Mouse (Mus musculus) cerebellum, postnatal 25 days (tissue): ENCODE measurements around the gene Dalrd3.

Source experiments
- DNase-seq, 2 experiments: peaks; one replicate each; pipeline ENCODE4 v3.0.0; 2021; ENCODE audit warnings: mixed read lengths in 2 of 2

Gene Dalrd3

DNA sequence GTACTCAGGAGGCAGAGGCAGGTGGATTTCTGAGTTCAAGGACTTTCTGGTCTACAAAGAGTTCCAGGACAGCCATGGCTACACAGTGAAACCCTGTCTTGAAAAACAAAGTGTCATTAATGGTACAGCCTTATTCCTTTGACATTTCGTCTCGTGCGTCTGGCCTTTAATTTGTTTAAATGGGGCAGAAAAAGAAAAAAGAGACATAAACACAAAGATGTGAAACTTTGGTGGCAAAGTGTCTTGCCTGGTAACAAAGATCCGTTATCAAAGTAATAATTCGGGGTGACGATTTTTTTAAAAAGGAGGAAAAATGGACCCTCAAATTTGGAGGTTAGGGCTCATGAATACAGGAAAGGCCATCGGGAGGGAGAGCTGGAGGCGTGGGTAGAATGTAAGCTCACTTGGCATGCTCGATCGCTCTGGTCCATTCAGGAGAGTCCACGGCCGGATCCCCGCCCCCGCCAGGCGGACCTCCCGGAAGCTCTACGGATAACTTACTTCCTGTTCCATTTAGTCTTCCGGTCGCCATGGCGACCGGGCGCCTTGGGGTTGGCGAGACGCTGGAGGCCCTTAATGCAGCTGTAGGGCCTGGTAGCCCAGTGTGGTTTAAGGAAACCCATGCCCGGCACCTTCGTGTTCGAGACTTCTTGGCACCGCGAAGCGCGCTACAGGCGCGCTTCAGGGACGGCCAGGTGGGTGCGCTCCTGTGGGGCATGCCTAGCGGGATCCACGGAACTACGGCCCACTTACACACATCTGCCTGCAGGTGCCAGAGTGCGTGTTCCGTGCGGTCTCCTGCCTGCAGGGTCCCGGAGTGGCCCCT, at the start of gene Dalrd3:
Dalrd3 (plus strand) TSS at position 506 of the 826 bp plus-strand sequence.
- DNase-seq, result peak; percentile 89 to 95

DNA sequence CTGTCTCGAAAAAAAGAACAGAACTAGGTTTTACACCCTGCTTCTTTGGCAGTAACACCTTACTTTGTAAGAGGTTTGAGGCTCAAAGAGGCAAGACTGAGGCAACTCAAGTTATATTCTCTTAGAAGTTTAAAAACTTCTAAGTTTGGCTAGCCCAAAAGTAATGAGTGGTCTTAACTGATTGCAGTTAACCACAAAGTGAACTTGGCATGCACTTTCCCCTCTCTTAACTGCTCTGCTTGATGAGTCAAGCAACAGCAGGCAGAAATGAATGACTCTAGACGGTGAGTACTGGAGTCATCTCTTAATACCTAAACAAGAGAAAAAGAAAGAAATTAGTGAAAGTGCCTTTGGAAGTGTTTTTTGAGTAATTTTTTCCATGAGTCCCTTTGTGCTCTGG, 48.1 kb upstream of the Dalrd3 start:
- DNase-seq, result no peak

DNA sequence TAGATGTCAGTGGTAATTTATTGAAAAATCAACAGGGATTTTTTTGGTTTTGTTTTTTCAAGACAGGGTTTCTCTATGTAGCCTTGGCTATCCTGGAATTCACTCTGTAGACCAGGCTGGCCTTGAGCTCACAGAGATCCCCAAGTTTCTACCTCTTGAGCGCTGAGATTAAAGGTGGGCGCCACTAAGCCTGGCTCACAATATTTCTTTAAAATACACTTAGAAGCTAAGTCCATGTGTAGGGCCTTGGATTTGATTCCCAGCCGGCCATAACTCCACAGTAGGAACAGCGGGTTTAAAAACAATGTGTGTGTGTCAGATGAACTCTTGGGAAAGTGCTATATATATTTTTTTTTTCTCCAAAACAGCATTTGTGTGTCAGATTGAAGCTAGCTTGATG, 46.3 kb upstream of the Dalrd3 start:
- DNase-seq, result no peak

DNA sequence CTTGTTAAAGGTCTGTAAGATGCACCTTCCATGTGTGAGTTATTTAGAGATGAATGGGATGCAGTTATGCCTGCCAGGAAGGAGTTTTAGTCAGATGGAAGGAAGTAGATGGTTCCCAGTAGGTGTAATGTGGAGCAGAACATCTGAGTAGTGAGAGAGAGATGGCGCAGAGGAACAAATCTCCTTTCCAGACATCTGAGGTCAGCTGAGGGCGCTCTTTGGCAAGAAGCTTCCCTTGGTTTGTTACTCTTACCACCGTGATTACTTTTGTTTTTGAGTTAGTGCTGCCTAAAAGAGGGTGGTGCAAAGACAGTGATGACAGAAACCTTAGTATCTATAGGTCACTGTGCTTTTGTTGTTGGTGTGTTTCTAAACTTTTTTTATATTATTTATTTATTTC, 44.3 kb upstream of the Dalrd3 start:
- DNase-seq, result no peak

DNA sequence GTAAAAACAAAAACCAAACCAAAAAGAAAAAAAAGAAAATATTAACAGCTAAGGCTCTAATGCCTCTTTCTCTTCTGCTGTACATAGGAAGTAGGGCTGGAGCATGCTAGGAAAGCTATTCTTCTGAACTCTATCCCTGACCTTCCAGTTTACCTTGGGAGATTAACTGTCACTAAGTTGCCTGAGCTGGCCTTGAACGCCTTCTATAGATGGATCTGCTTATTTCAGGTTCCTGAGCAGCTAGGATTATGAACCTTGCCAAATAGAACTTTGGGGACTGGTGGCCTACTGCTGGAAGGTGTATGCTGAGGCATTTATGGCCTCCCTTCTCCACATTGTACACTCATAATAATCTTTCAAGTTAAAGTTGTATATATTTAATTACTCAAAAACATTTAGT, 38.7 kb upstream of the Dalrd3 start:
- DNase-seq, result no peak

DNA sequence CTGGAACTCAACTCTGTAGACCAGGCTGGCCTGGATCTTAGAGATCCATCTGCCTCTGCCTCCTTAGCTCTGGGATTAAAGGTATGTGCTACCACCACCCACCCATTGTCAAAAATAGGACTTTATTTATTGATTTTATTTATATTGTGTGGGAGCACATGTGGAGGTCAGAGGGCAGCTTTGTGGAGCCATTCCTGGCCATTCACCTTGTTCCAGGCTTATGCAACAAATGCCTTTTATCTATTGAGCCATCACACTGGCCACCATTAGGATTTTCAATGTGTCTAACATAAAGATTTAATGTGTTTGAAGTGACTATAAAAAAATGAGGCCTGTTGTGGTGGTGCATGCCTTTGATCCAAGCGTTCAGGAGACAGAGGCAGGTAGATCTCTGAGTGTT, 38.2 kb upstream of the Dalrd3 start:
- no peak for DNase-seq

DNA sequence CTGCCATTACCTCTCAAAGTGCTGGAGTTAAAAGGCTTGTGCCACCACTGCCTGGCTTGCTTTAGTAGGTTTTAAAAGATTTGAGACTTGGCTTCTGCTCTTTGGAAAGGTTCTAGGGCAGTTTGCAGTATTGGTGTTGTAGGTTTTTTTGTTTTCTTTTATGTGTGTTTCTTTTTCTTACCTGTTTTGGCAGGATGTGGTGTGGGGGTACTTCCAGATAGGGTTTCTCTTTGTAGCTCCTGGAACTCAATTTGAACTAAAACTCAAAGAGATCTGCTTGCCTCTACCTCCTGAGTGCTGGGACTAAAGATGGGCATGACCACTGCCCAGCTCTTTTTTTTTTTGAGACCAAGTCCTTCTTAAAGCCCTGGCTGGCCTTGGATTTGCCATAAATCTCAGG, 28.8 kb upstream of the Dalrd3 start:
- DNase-seq, result no peak

DNA sequence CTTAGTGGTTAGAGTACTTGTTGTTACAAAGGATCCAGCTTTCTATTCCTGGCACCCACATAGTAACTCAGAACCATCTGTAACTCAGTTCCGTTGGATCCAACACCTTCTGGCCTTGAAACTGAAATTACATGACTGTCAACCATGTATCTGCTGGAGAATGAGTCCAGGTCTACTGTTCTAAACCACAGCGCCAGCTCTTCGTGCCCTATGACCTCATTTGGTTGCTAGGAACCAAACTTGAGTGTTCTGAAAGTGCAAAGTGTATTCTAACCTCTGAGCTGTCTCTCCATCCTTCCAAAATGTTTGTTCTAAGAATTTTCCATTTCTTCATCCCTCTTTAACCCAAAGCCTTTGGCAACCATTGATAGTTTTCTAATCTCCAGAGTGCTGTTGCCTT, 23.7 kb upstream of the Dalrd3 start:
- no peak for DNase-seq

DNA sequence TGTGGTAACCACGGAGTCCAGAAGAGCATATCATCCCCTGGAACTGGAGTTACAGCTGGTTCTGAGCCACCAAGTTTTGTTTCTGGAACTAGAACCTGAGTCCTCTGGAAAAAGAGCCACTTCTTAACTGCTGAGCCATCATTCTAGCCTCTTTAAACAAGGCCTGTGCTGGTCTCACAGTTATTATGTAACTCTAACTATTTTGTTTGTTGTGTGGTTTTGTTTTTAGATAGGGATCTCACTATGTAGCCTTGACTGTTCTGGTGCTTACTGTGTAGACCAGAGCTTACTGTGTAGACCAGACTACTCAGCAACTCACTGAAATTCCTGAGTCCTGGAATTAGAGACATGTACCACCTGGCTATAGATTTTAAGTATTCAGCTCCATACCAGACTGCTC, 22.8 kb upstream of the Dalrd3 start:
- no peak for DNase-seq

DNA sequence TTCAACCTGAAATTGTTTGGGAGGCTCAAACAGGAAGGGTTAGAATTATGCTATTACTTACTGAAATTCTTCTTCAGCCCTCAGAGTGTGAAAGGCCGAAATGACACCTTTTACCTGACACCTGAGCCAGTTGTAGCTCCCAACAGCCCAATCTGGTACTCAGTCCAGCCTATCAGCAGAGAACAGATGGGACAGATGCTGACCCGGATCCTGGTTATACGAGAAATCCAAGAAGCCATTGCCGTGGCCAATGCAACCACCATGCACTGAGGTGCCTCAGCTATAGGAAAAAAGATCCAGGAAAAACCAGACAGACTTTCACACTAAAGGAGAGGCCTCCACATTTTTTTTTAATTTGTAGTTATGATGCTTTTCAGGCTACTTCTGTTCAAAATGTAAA, 10.5 kb upstream of the Dalrd3 start:
- no peak for DNase-seq

DNA sequence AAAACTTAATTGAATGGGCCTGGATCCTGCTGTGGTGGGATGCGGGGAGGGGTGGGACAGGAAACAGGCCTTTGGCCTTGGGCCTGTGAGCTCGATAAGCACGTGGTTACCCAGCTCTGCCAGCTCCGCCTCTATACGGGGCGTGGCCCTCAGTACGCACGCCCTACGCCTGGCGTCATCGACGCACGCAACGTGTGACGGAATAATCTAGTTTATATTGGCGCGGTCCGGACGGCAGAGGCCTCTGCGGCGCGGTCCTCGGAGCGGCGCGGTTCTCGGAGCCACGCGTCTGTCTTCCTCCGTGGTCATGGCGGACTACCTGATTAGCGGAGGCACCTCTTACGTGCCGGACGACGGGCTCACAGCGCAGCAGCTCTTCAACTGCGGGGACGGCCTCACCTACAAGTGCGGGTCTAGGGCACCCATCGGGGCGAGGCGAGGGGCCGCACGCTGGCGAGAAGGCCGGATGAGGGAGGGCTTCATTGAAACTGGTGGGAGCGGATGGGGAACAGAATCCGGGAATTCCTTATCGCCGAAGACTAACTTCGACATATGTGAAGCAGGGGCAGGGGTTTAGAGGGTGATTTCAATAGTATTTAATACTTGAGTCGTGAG, 9.4 kb upstream of the Dalrd3 start, which contains the start of gene Impdh2:
Impdh2 (plus strand) TSS at position 60 of the 615 bp plus-strand sequence.
- peak; percentile 91 to 94 for DNase-seq

DNA sequence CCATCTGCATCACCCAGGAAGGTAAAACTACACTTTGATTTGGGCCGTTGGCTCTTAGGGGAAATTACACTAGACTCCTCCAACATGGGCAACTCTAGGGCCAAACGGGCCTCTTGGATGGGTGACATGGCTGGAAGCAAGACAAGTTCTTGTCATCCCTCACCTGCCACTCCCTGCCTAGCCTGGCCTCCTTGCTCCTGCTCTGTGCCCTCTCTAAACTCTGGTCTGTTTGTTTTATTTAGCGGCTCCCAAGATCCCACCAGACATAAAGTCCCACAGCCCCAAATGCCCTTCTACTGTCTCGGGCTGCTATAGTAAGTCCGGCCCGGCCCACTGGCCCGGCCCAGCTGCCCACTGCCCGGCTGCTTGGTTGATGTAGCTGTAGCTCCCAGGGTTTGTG, 6.0 kb upstream of the Dalrd3 start:
- no peak for DNase-seq

DNA sequence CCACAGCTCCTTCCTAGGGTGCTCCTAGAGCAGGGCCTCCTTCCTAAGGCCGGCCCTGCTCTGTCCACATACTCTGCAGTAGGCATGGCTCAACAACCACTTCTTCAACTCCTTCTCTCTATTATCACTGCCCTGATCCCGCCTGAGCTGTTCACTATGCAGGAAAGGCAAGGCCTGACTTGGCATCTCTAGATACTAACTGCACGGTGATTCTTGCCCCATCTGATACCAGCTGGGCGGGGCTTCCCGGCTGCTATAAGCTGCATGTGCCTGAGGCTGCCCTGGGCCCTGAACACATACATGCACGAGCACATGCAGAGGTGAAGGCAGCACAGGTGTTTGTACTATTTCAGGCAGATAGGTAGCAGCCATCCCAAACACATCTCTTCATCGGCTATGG, 5.6 kb upstream of the Dalrd3 start:
- no peak for DNase-seq

DNA sequence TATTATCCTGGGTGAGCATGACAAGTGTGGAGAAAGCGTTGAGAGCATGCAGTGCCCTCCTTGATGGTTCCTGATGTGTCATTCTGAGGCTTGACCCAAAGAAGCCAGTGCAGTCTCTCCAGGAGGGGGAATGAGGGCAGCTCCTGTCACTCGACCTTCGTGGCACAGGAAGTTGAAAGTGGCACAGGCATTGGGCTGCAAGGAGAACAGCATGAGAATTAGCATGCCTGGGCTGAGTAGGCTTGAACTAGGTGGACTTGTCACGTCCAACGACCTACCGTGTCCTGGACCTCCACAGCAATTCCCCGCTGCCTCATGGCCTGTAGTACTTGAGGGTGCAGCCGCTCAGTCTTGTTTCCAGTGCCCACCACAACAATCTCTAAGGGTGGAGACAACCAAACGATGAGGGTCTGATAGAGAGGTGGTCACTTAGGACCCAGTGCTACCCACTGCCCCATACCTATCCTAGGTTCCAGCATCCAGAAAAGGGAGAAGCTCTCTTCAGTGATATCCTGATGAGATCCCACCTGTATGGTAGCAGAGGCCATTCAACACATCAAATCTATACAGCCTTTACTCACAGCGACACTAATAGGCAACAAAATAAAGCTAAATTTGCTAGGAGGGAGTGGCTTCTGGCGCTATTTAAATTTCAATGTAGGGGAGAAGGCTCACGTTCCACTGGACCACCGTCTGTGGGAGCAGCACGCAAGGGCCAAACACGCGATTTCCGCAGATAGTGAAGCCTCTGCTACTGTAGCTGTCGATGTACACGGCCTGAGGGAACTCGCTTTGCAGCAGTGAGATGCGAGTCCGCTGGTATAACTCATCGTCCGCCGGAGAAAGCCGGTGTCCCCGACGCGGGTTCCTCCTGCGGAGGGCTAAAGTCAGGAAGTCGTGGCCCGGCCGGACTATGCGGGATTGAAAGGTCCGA, 3.5 kb upstream of the Dalrd3 start:
- DNase-seq, result peak in 1 of 2 experiments; percentile 15

DNA sequence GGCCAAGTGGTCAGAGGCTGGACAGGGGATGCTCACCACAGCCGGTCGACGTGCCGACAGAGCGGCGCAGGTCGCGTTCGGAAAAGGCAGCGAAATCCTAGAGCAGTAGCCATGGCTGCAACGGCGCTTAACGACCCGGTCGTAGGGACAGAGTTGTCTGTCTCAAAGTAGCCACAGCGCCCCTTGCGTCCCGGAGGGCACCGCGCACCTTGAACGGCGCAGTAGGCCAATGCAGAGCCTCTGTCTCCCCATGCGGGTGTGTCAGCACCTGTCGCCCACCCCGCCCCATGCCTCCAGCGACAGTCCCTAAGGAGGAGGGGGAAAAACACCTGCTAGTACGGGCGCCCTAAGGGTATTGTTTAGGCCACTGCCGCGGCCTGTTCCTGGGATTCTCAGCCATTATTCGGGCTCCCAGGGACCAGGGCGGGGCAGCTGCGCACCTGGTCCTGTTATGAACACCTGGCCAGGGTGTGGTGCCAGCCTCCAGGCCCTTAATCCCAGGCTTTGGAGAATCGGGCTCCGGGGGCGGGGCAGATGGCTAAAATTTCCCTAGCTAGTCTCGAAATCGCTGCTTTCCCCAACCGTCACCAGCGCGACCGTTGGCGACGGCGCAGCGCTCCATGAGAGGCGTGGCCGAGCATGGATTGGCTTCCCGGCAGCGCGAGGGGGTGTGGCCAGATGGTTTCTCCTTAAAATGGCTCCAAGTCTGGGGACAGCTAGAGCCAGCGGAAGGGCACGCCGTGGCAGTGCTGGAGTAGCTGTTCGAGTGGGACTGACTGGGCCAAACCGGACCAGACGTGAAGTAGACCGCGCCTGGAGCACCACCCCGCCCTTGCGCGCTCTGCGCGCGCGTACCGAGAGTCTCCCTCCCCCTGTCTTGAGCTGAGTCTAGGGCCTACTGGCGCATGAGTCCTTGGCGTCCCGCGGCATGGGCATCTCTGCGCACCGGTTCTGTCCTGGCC, 2.6 kb upstream of the Dalrd3 start, which contains the start of gene Ndufaf3:
Ndufaf3 (minus strand) TSS at position 620 of the 962 bp plus-strand sequence.
- DNase-seq, result peak; percentile 98 to 99

DNA sequence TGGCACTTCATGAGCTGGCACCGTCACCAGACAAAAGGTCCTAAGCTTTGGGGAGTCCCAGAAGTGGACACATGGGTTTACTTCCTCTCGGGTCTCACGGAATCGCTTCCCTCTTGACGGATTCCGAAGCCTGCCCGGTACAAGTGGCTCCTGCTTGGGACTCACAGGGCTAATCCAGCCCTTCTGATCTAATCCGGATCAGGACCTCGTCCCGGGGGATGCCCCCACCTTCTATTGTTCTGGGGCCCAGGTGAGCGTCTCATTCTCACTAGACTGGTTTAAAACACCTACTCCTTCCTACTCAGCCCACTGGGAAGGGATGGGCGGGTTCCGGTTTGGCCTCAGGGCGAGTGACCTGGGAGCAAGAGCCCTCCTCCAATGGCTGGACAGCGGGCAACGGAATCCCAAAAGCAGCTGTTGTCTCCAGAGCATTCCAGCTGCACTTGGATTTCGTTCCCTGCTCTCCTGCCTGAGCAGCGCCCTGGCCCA, 1.7 kb upstream of the Dalrd3 start:
- no peak for DNase-seq

DNA sequence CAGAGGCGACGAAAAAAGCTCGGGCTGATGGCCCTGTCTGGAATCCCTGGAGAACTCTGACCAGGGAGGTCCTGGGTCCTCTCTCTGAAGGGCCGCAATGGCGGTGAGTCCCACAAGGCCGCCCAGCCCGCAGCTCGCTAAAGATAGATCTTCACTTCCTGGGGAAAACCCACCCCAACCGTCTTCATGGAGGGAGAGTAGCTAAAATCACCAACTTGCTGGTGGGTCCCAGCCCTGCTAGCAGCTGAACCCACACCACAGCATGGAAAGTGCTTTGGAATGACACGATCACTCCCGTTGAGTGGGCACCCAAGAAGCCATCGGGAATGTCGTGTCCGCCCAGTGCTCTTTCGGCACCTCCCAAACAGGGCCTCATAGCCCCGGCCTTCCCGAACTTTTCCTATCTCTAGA, 1.2 kb upstream of the Dalrd3 start:
- DNase-seq, result peak; percentile 6 to 30

DNA sequence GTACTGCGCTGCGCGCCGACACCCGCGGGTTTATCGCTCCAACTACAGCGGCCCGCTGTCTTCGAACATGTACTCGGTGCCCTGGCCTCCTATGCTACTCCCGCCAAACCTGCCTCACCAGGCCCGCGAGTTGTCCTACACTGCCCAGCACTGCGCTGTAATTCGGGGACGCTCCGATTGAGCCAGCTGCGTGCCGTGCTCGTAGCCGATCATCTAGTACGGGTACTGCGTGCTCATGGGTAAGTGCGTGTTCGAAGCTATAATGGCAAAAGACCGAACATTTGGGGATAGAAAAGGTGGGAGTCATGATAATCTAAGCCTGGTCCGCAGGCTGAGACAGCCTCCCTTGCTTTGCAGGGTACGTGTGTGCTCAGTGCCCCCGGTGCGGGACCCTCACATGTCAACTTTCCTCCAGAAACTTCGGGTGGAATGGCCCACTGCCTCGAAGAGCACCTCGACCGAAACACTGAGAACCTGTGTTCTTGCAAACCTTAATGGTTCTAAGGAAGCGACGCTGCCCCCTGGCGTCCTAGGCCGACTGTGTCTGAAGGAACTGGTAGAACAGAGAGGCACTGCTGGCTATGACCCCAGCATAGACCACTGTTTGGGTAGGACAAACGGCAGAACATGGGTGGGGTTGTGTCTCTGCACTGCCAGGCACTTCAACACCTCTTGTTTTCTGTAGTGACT, 666 bp downstream of the Dalrd3 start:
- peak; percentile 71 to 87 for DNase-seq

DNA sequence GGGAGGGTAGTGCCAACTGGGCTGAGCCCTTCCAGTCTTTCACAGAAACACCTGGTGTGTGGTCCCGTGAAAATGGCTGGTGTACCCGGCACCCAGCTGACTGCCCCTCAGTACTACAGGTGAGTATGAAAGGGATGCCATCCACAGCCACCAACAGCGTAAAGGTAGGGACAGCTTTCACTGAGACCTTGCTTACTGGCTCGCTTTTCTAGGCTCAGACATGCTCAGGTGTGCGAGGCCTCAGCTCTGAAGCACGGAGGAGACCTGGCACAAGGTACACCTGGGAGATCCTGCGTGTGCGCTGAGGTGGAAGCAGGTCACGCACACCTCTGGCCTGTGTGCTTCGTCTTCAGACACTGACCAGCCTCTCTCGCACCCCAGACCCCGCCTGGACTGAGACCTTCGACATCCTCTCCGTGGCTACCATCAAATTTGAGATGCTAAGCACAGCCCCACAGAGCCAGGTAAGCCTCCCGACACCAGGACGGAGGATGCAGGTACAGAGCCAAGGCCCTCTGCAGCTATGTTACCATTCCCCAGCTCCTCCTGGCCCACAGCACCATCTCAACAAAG, 1.8 kb downstream of the Dalrd3 start:
- peak in 1 of 2 experiments; percentile 24 for DNase-seq

DNA sequence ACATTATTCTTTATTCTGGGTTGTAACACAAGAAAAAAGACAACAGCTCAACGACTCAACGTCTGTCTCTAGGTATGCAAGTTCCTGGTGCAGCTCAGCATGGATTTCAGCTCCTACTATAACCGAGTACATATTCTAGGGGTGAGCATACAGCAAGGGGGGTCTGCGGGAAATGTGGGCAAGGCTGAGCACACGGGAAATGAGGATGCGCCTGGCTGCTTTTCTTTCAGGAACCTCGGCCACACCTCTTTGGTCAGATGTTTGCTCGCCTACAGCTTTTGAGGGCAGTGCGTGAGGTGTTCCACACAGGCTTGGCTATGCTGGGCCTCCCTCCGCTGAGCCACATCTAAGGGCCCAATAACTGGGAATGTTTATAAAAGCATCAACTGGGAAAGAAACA, 2.6 kb downstream of the Dalrd3 start:
- no peak for DNase-seq
